Mouse (Mus musculus): ENCODE measurements at regions not wholly inside any gene's neighbourhood (a gene's known extent, or its start where the extent isn't known, plus 50 kb on each side); places are given as distances from the start of the nearest gene placed in this dataset.
"Not testable (repeated sequence)": the region's sequence is repeated elsewhere in the genome, so short reads cannot be mapped to it uniquely, and the experiment has no call there.

DNA sequence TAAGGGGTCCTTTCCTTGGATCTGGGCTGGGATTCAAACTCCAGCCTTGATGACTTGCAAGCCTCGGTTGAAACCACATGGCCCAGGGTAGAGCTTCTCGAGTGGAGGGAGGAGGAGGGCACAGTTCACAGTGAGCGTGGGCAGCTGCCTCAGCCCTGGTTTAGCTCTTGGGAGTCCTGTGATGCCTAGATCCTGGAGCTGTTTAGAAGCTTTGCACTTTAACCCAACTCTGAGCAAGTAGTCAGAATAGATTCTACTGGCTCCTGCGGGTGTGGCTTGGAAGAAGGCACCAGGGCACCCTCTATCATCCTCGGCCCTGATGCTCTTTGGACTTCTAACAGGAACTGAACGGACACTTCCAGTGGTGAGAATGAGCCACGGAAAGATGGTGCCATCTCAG lies 72.5 kb downstream of the Cpn2 start:
- DNase-seq (ENCODE audit: low spot score) = no peak
- Histone ChIP-seq H3K9me3 (replicated peaks; ENCODE audit: low read length) (no peaks in the 10 kb centered on the region), H3K4me3 (replicated peaks; ENCODE audit: low read depth, low read length) (no peak overlapping the region), H3K36me3 (ENCODE audit: insufficient read depth, low read length) (no peaks in the 10 kb centered on the region), H3K27me3 (ENCODE audit: insufficient read depth, low read length) (no peaks in the 10 kb centered on the region), H3K4me1 (replicated peaks; ENCODE audit: insufficient read depth, low read length) (peaks cover 15% of the 10 kb centered on the region; the same call in 1 of the 2 replicates), H3K4me2 (ENCODE audit: low read length) (no peak overlapping the region), H3K27ac (no peak overlapping the region), H3K9ac (ENCODE audit: low read depth, low read length) (no peak overlapping the region)
- no peak for ATAC-seq (replicated peaks; ENCODE audit: low FRiP score, low read depth)
- no peak for TF ChIP-seq CTCF (IDR thresholded peaks at IDR 0.05; ENCODE audit: low read depth)
- 68% methylated on average over 7 of the region's 7 CpGs for whole genome bisulfite sequencing

DNA sequence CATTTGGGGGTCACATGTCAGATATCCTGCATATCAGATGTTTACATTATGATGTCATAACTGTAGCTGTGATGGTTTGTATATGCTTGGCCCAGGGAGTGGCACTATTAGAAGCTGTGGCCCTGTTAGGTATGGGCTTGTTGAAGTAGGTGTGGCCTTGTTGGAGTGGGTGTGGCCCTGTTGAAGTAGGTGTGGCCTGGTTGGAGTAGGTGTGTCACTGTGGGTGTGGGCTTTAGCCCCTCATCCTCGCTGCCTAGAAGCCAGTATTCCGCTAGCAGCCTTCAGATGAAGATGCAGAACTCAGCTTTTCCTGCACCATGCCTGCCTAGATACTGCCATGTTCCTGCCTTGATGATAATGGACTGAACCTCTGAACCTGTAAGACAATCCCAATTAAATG lies 71.4 kb downstream of the Cpn2 start:
- not testable (repeated sequence) for H3K4me3 ChIP-seq (replicated peaks; ENCODE audit: low read depth, low read length); H3K9me3 ChIP-seq (replicated peaks; ENCODE audit: low read length); ATAC-seq (replicated peaks; ENCODE audit: low FRiP score, low read depth); H3K27ac ChIP-seq; H3K36me3 ChIP-seq (ENCODE audit: insufficient read depth, low read length); H3K27me3 ChIP-seq (ENCODE audit: insufficient read depth, low read length); H3K9ac ChIP-seq (ENCODE audit: low read depth, low read length); DNase-seq (ENCODE audit: low spot score); H3K4me2 ChIP-seq (ENCODE audit: low read length)
- 92% methylated on average over 2 of the region's 2 CpGs for WGBS
- peaks cover 15% of the 10 kb centered on the region; the same call in 1 of the 2 replicates for H3K4me1 ChIP-seq (replicated peaks; ENCODE audit: insufficient read depth, low read length)

DNA sequence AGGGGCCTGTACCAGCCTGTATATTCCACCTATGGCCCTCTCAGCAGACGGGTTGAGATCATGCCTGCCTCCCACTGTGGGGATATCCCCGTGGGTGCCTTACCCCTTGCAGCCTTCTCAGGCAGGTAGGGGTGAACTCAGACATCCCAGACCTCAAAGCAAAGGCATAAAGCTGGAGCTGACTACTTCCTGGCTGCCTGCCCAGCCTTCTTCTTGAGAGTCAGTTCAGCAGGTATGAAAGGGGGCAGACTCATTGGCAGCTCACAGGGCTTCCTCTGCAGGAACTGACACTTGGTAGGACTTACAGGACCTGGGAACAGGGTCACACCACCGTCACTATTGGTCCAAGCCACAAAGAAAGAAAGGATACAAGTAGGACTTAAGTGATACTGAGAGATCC lies 69.9 kb downstream of the Cpn2 start:
- H3K27ac ChIP-seq = no peak overlapping the region
- H3K4me2 ChIP-seq (ENCODE audit: low read length) = no peak overlapping the region
- H3K27me3 ChIP-seq (ENCODE audit: insufficient read depth, low read length) = no peaks in the 10 kb centered on the region
- H3K36me3 ChIP-seq (ENCODE audit: insufficient read depth, low read length) = no peaks in the 10 kb centered on the region
- DNase-seq (ENCODE audit: low spot score) (no peak), ATAC-seq (replicated peaks; ENCODE audit: low FRiP score, low read depth) (no peak)
- no peaks in the 10 kb centered on the region for H3K9me3 ChIP-seq (replicated peaks; ENCODE audit: low read length)
- WGBS = 65% methylated on average over 3 of the region's 3 CpGs
- no peak overlapping the region for H3K4me3 ChIP-seq (replicated peaks; ENCODE audit: low read depth, low read length)
- no peak overlapping the region for H3K9ac ChIP-seq (ENCODE audit: low read depth, low read length)
- TF ChIP-seq CTCF (IDR thresholded peaks at IDR 0.05; ENCODE audit: low read depth) = no peak
- H3K4me1 ChIP-seq (replicated peaks; ENCODE audit: insufficient read depth, low read length) = peaks cover 15% of the 10 kb centered on the region; the same call in 1 of the 2 replicates

DNA sequence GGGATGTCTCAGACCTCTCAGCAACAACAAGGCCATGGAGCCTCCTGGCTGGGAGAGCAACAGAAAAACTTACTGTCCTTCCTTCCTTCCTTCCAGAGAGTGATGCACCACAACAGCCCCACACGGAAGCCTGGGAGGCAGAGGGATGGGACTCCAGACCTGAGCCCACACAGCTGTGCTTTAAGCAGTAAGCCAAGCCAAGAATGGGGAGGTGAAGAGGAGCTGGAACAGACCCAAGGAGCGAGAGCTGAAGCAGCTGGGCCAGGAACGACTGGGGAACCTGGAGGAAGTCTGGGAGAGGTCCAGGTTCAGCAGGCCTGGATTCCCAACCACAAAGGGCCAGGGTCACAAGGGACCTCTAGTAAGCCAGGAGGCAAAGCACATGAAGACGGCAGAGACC lies 67.5 kb downstream of the Cpn2 start:
- no peak for TF ChIP-seq CTCF (IDR thresholded peaks at IDR 0.05; ENCODE audit: low read depth)
- ATAC-seq (replicated peaks; ENCODE audit: low FRiP score, low read depth) = no peak; the same call in 1 of the 2 replicates
- no peak overlapping the region for H3K27ac ChIP-seq
- DNase-seq (ENCODE audit: low spot score) = peak; percentile 72
- no peak overlapping the region for H3K9ac ChIP-seq (ENCODE audit: low read depth, low read length)
- H3K4me3 ChIP-seq (replicated peaks; ENCODE audit: low read depth, low read length) = no peak overlapping the region
- H3K36me3 ChIP-seq (ENCODE audit: insufficient read depth, low read length) = no peaks in the 10 kb centered on the region
- H3K4me1 ChIP-seq (replicated peaks; ENCODE audit: insufficient read depth, low read length) = 0 out of 2 replicates have a peak, but pooled peaks cover under 1% of the 10 kb centered on the region
- no peaks in the 10 kb centered on the region for H3K27me3 ChIP-seq (ENCODE audit: insufficient read depth, low read length)
- no peaks in the 10 kb centered on the region for H3K9me3 ChIP-seq (replicated peaks; ENCODE audit: low read length)
- H3K4me2 ChIP-seq (ENCODE audit: low read length) = no peak overlapping the region
- WGBS = 60% methylated on average over 4 of the region's 4 CpGs

DNA sequence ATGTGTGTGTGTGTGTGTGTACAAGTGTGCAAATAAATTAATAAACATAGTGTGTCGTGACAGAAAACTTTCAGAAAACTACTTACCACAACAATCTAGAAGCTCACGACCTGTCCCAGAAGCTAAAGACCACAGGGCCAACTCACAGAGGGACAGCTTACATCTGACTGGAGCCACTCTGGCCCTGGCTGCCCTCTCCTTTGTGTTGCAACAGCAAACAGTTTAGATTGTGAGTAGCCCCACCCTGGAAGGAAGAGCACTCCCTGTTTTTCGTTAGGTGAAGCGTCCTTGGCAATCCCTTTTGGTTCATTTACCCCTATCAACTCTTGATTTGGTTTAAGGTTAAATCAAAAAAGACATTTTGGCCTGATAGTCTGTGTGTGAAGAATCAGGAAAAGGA lies 63.2 kb downstream of the Cpn2 start:
- no peaks in the 10 kb centered on the region for H3K36me3 ChIP-seq (ENCODE audit: insufficient read depth, low read length)
- ATAC-seq (replicated peaks; ENCODE audit: low FRiP score, low read depth) (no peak), DNase-seq (ENCODE audit: low spot score) (no peak)
- H3K9ac ChIP-seq (ENCODE audit: low read depth, low read length) = no peak overlapping the region
- no peak overlapping the region for H3K27ac ChIP-seq
- 72% methylated on average over 4 of the region's 4 CpGs for WGBS
- H3K9me3 ChIP-seq (replicated peaks; ENCODE audit: low read length) = 0 out of 2 replicates have a peak, but pooled peaks cover 3% of the 10 kb centered on the region
- no peak for TF ChIP-seq CTCF (IDR thresholded peaks at IDR 0.05; ENCODE audit: low read depth)
- no peak overlapping the region for H3K4me3 ChIP-seq (replicated peaks; ENCODE audit: low read depth, low read length)
- H3K4me2 ChIP-seq (ENCODE audit: low read length) = no peak overlapping the region
- H3K4me1 ChIP-seq (replicated peaks; ENCODE audit: insufficient read depth, low read length) = 0 out of 2 replicates have a peak, but pooled peaks cover 4% of the 10 kb centered on the region
- no peaks in the 10 kb centered on the region for H3K27me3 ChIP-seq (ENCODE audit: insufficient read depth, low read length)

DNA sequence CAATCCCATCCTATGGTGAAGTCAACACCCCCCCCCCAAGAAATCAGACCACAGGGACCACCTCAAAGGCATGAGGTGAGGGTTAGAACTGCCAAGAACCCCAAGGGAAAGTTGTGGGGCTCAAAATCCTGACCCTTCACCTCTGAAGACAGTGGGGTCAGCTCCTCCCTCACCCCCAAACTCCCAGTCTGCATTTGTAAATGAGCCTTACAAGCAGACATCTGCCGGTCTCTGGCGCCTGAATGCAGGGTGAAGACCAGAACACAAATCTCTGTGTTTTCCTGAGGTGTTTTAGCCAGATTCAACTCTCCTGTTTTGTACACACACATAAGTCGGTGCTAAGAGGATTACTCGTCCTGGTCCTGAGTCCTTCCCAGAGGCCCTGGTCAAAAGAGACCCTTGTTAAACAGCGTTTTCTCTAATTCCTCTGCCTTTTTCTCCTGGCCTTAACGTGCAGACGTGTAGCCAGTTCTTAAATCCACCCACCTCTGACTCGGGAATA lies 61.9 kb downstream of the Cpn2 start:
- no peak for TF ChIP-seq CTCF (IDR thresholded peaks at IDR 0.05; ENCODE audit: low read depth)
- ATAC-seq (replicated peaks; ENCODE audit: low FRiP score, low read depth) = no peak
- Histone ChIP-seq H3K27ac (no peak overlapping the region), H3K4me2 (ENCODE audit: low read length) (no peak overlapping the region), H3K9ac (ENCODE audit: low read depth, low read length) (no peak overlapping the region), H3K4me1 (replicated peaks; ENCODE audit: insufficient read depth, low read length) (0 out of 2 replicates have a peak, but pooled peaks cover 4% of the 10 kb centered on the region), H3K9me3 (replicated peaks; ENCODE audit: low read length) (0 out of 2 replicates have a peak, but pooled peaks cover 5% of the 10 kb centered on the region), H3K27me3 (ENCODE audit: insufficient read depth, low read length) (no peaks in the 10 kb centered on the region), H3K36me3 (ENCODE audit: insufficient read depth, low read length) (no peaks in the 10 kb centered on the region), H3K4me3 (replicated peaks; ENCODE audit: low read depth, low read length) (no peak overlapping the region)
- WGBS = 18% methylated on average over 8 of the region's 8 CpGs
- DNase-seq (ENCODE audit: low spot score) = no peak

DNA sequence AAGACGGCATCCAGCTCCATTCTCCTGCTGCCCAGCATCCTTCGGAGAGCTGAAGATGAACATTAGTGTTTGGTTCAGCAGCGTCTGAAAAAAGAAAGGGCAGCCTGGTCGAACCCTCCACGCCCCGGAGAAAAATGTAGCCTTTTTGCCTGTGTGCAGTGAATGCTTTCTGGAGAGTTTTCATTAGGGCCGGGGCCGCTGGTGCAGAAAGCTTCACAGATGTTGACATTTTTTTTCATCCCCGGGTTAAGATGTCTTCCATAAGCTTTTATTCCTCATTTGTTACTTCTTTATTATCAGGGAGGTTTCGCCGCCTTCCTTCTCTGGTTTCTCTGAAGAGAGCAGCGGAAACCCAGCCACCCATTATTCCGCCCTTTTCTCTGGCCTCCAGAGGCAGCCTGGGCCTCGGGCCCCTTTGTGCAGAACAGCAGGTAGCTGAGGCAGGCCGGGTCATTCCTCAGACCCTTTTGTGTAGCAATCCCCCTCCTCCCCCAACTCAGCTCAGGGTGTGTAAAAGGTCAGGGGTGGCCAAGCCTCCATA lies 61.4 kb downstream of the Cpn2 start:
- Histone ChIP-seq H3K4me2 (ENCODE audit: low read length) (no peak overlapping the region), H3K27me3 (ENCODE audit: insufficient read depth, low read length) (no peaks in the 10 kb centered on the region), H3K9ac (ENCODE audit: low read depth, low read length) (no peak overlapping the region), H3K4me3 (replicated peaks; ENCODE audit: low read depth, low read length) (no peak overlapping the region), H3K9me3 (replicated peaks; ENCODE audit: low read length) (0 out of 2 replicates have a peak, but pooled peaks cover 5% of the 10 kb centered on the region), H3K4me1 (replicated peaks; ENCODE audit: insufficient read depth, low read length) (0 out of 2 replicates have a peak, but pooled peaks cover 4% of the 10 kb centered on the region), H3K27ac (no peak overlapping the region), H3K36me3 (ENCODE audit: insufficient read depth, low read length) (no peaks in the 10 kb centered on the region)
- TF ChIP-seq CTCF (IDR thresholded peaks at IDR 0.05; ENCODE audit: low read depth) = no peak
- DNase-seq (ENCODE audit: low spot score) (no peak), ATAC-seq (replicated peaks; ENCODE audit: low FRiP score, low read depth) (no peak)
- 26% methylated on average over 15 of the region's 15 CpGs for WGBS

All from kidney, postnatal 0 days (tissue).